Mouse (Mus musculus) c-Kit-positive CD71-negative TER-119-negative erythroid progenitor cells, embryonic 14.5 days (primary cell): ENCODE data around the gene Hoxa13.

ENCODE experiments used
- DNase-seq: peaks from one replicate; pipeline ENCODE4 v3.0.0-alpha.2; 2013; ENCODE audit warnings: low read depth

The Hoxa13 gene

GRCm38 (mm10) chr6:52235866-52236265 is 24.8 kb downstream of the Hoxa13 start:
- no peak for DNase-seq

- no peak for DNase-seq
These were observed 25.4 kb downstream of the Hoxa13 start for GRCm38 (mm10) chr6:52235267-52235666.

- DNase-seq, result no peak
These were observed 26.1 kb downstream of the Hoxa13 start for GRCm38 (mm10) chr6:52234428-52235140.

GRCm38 (mm10) chr6:52233546-52234427 is 26.9 kb downstream of the Hoxa13 start:
- no peak for DNase-seq

GRCm38 (mm10) chr6:52232984-52233545 is 27.6 kb downstream of the Hoxa13 start:
- DNase-seq, result no peak

GRCm38 (mm10) chr6:52232568-52232965 is 28.1 kb downstream of the Hoxa13 start:
- DNase-seq, result no peak

- DNase-seq, result no peak
These were observed 28.7 kb downstream of the Hoxa13 start for GRCm38 (mm10) chr6:52231885-52232567.

GRCm38 (mm10) chr6:52230516-52231165 is 30.0 kb downstream of the Hoxa13 start, which contains the start of gene Hoxa9:
TSS of gene Hoxa9 (minus strand) at chr6:52231089.
- DNase-seq, result no peak

GRCm38 (mm10) chr6:52229558-52230416 is 30.9 kb downstream of the Hoxa13 start:
- DNase-seq, result no peak

GRCm38 (mm10) chr6:52228475-52229465 is 31.9 kb downstream of the Hoxa13 start:
- DNase-seq, result no peak

GRCm38 (mm10) chr6:52227470-52228222 is 33.0 kb downstream of the Hoxa13 start:
- DNase-seq, result no peak

- no peak for DNase-seq
These were observed 34.0 kb downstream of the Hoxa13 start for GRCm38 (mm10) chr6:52226569-52227257.

- no peak for DNase-seq
These were observed 34.8 kb downstream of the Hoxa13 start for GRCm38 (mm10) chr6:52225612-52226568.

- no peak for DNase-seq
These were observed 35.6 kb downstream of the Hoxa13 start for GRCm38 (mm10) chr6:52224895-52225611.

GRCm38 (mm10) chr6:52223939-52224760 is 36.5 kb downstream of the Hoxa13 start:
- no peak for DNase-seq
